Mouse (Mus musculus): Measurements from ENCODE around the gene Usp45. TPM values are rescaled to one million over a fixed set of nuclear protein-coding genes. Genes with fewer than 3 reads are reported as not detected.
A peak's percentile ranks its signal among the peaks of the same experiment; 100 is the strongest.

Usp45 gene
- polyA plus RNA-seq, 1 experiment: 7.1 TPM

GRCm38 (mm10) chr4:21847481-21848286 is 80.7 kb downstream of the Usp45 start, which contains the start of gene Pnisr:
Gene Pnisr (plus strand): TSS chr4:21847583.
- TF ChIP-seq CTCF (IDR thresholded peaks at IDR 0.05; ENCODE audit: control insufficient read depth, insufficient read depth, insufficient replicate concordance, low read depth, low read length) (peak; percentile 67; the same call in 1 of the 2 replicates), POLR2A (IDR thresholded peaks at IDR 0.05; ENCODE audit: control insufficient read depth, low read depth, low read length) (peak; percentile 9)
- Histone ChIP-seq H3K4me1 (ENCODE audit: control insufficient read depth, insufficient read depth, low read length) (no peaks in the 10 kb centered on the region; the same call in 1 of the 2 replicates), H3K27ac (ENCODE audit: control insufficient read depth, insufficient read depth, low read depth, low read length) (peak within 1 kb of the TSS; percentile 100), H3K36me3 (ENCODE audit: control insufficient read depth, insufficient read depth, low read length) (peaks cover 2% of the 10 kb centered on the region; the same call in 1 of the 2 replicates), H3K4me3 (ENCODE audit: control insufficient read depth, low read depth, low read length) (peak within 1 kb of the TSS; percentile 97), H3K27me3 (ENCODE audit: control insufficient read depth, insufficient read depth, low read length) (no peaks in the 10 kb centered on the region)

GRCm38 (mm10) chr4:21848287-21848630 is 81.3 kb downstream of the Usp45 start:
- Histone ChIP-seq H3K4me1 (ENCODE audit: control insufficient read depth, insufficient read depth, low read length) (peaks cover 3% of the 10 kb centered on the region; the same call in 1 of the 2 replicates), H3K27ac (ENCODE audit: control insufficient read depth, insufficient read depth, low read depth, low read length) (peak overlapping the region; percentile 100), H3K27me3 (ENCODE audit: control insufficient read depth, insufficient read depth, low read length) (no peaks in the 10 kb centered on the region), H3K36me3 (ENCODE audit: control insufficient read depth, insufficient read depth, low read length) (peaks cover 2% of the 10 kb centered on the region; the same call in 1 of the 2 replicates), H3K4me3 (ENCODE audit: control insufficient read depth, low read depth, low read length) (peak overlapping the region; percentile 97)
- TF ChIP-seq CTCF (IDR thresholded peaks at IDR 0.05; ENCODE audit: control insufficient read depth, insufficient read depth, insufficient replicate concordance, low read depth, low read length) (no peak), POLR2A (IDR thresholded peaks at IDR 0.05; ENCODE audit: control insufficient read depth, low read depth, low read length) (peak; percentile 72; the same call in 1 of the 2 replicates)

GRCm38 (mm10) chr4:21857481-21857880 is 90.5 kb downstream of the Usp45 start:
- H3K4me1 ChIP-seq (ENCODE audit: control insufficient read depth, insufficient read depth, low read length): 0 out of 2 replicates have a peak, but pooled peaks cover 3% of the 10 kb centered on the region
- peaks cover 5% of the 10 kb centered on the region for H3K36me3 ChIP-seq (ENCODE audit: control insufficient read depth, insufficient read depth, low read length)
- TF ChIP-seq POLR2A (IDR thresholded peaks at IDR 0.05; ENCODE audit: control insufficient read depth, low read depth, low read length): no peak
- TF ChIP-seq CTCF (IDR thresholded peaks at IDR 0.05; ENCODE audit: control insufficient read depth, insufficient read depth, insufficient replicate concordance, low read depth, low read length): no peak
- no peak overlapping the region for H3K4me3 ChIP-seq (ENCODE audit: control insufficient read depth, low read depth, low read length)
- no peak overlapping the region for H3K27ac ChIP-seq (ENCODE audit: control insufficient read depth, insufficient read depth, low read depth, low read length)
- H3K27me3 ChIP-seq (ENCODE audit: control insufficient read depth, insufficient read depth, low read length): no peaks in the 10 kb centered on the region

GRCm38 (mm10) chr4:21865226-21865625 is 98.3 kb downstream of the Usp45 start:
- peaks cover 3% of the 10 kb centered on the region for H3K36me3 ChIP-seq (ENCODE audit: control insufficient read depth, insufficient read depth, low read length)
- TF ChIP-seq CTCF (IDR thresholded peaks at IDR 0.05; ENCODE audit: control insufficient read depth, insufficient read depth, insufficient replicate concordance, low read depth, low read length) (no peak), POLR2A (IDR thresholded peaks at IDR 0.05; ENCODE audit: control insufficient read depth, low read depth, low read length) (no peak)
- H3K27me3 ChIP-seq (ENCODE audit: control insufficient read depth, insufficient read depth, low read length): no peaks in the 10 kb centered on the region
- no peak overlapping the region for H3K27ac ChIP-seq (ENCODE audit: control insufficient read depth, insufficient read depth, low read depth, low read length)
- no peak overlapping the region for H3K4me3 ChIP-seq (ENCODE audit: control insufficient read depth, low read depth, low read length)
- H3K4me1 ChIP-seq (ENCODE audit: control insufficient read depth, insufficient read depth, low read length): no peaks in the 10 kb centered on the region

- no peaks in the 10 kb centered on the region for H3K36me3 ChIP-seq (ENCODE audit: control insufficient read depth, insufficient read depth, low read length)
- TF ChIP-seq POLR2A (IDR thresholded peaks at IDR 0.05; ENCODE audit: control insufficient read depth, low read depth, low read length): no peak
- TF ChIP-seq CTCF (IDR thresholded peaks at IDR 0.05; ENCODE audit: control insufficient read depth, insufficient read depth, insufficient replicate concordance, low read depth, low read length): no peak
- H3K27ac ChIP-seq (ENCODE audit: control insufficient read depth, insufficient read depth, low read depth, low read length): no peak overlapping the region
- no peaks in the 10 kb centered on the region; the same call in 1 of the 2 replicates for H3K4me1 ChIP-seq (ENCODE audit: control insufficient read depth, insufficient read depth, low read length)
- H3K4me3 ChIP-seq (ENCODE audit: control insufficient read depth, low read depth, low read length): no peak overlapping the region
- H3K27me3 ChIP-seq (ENCODE audit: control insufficient read depth, insufficient read depth, low read length): no peaks in the 10 kb centered on the region
These were observed 111.8 kb downstream of the Usp45 start for GRCm38 (mm10) chr4:21878776-21879175.

GRCm38 (mm10) chr4:21879565-21880220 is 112.7 kb downstream of the Usp45 start, which contains the start of gene Coq3:
Gene Coq3 (plus strand): TSS chr4:21879673.
- Histone ChIP-seq H3K27ac (ENCODE audit: control insufficient read depth, insufficient read depth, low read depth, low read length) (peak within 1 kb of the TSS; percentile 95), H3K4me3 (ENCODE audit: control insufficient read depth, low read depth, low read length) (peak within 1 kb of the TSS; percentile 96)
- TF ChIP-seq POLR2A (IDR thresholded peaks at IDR 0.05; ENCODE audit: control insufficient read depth, low read depth, low read length) (peak; percentile 78), CTCF (IDR thresholded peaks at IDR 0.05; ENCODE audit: control insufficient read depth, insufficient read depth, insufficient replicate concordance, low read depth, low read length) (no peak)

GRCm38 (mm10) chr4:21882806-21883205 is 115.8 kb downstream of the Usp45 start:
- Histone ChIP-seq H3K36me3 (ENCODE audit: control insufficient read depth, insufficient read depth, low read length) (no peaks in the 10 kb centered on the region), H3K4me1 (ENCODE audit: control insufficient read depth, insufficient read depth, low read length) (no peaks in the 10 kb centered on the region; the same call in 1 of the 2 replicates), H3K27ac (ENCODE audit: control insufficient read depth, insufficient read depth, low read depth, low read length) (no peak overlapping the region), H3K27me3 (ENCODE audit: control insufficient read depth, insufficient read depth, low read length) (no peaks in the 10 kb centered on the region), H3K4me3 (ENCODE audit: control insufficient read depth, low read depth, low read length) (no peak overlapping the region)
- TF ChIP-seq CTCF (IDR thresholded peaks at IDR 0.05; ENCODE audit: control insufficient read depth, insufficient read depth, insufficient replicate concordance, low read depth, low read length): no peak
- TF ChIP-seq POLR2A (IDR thresholded peaks at IDR 0.05; ENCODE audit: control insufficient read depth, low read depth, low read length): no peak

More at GRCm38 (mm10) chr4:21879565-21880220, 112.7 kb downstream of the Usp45 start, which contains the start of gene Coq3:
- H3K36me3 ChIP-seq (ENCODE audit: control insufficient read depth, insufficient read depth, low read length): no peaks in the 10 kb centered on the region
- H3K4me1 ChIP-seq (ENCODE audit: control insufficient read depth, insufficient read depth, low read length): no peaks in the 10 kb centered on the region; the same call in 1 of the 2 replicates
- no peaks in the 10 kb centered on the region for H3K27me3 ChIP-seq (ENCODE audit: control insufficient read depth, insufficient read depth, low read length)

Measured in testis, adult 2 months (tissue).